Mouse (Mus musculus): ENCODE results near the gene Rfwd3. TPM values are rescaled to one million over a fixed set of nuclear protein-coding genes. Genes with fewer than 3 reads are reported as not detected.
A peak's percentile ranks its signal among the peaks of the same experiment; 100 is the strongest.

Rfwd3 gene
- total and polyA plus RNA-seq, 3 experiments = 53.1 to 64.5 (median 63.6) TPM

DNA sequence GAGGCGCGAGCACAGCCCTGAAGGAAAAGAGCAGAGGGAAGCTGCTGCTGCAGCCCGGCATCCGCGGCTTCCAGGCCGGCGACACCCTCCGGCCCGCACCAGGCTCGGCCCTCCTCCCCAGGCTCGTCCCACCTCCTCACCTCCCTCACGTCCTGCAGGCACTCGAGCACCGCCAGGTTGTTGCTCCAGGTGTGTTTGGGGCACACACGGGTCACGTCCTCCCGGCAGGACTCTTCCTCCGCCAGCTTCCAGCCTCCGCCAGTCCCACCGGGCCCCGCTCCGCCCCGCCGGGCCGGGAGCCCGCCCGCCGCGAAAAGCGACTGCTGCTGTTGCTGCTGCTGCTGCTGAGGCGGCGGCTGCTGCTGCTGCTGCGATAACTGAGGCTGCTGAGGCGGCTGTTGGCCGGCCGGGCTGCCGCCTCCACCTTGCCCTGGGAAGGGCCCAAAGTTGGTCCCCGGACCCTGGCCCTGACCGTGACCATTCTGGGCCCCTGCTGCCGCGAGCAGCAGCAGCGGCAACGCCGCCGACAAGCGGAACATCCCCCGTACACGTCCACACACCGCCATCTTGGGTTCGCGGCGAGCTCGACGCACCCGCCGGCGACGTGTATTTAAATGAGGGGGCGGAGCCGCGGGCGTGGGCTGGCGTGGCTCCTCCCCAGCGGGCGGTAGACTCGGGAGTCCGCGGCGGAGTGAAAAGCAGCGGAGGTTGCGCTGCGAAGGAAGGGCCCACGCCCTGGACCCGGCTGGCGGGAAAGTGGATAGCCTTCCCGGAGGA, 41.2 kb downstream of the Rfwd3 start, which contains the start of gene Glg1:
Gene Glg1 (minus strand): TSS at position 586 of the 777 bp plus-strand sequence.
- Histone ChIP-seq H3K9ac (ENCODE audit: insufficient read depth, low read depth) (peak within 1 kb of the TSS; percentile 88), H3K4me2 (ENCODE audit: insufficient read depth, low read depth, poor library complexity, severe bottlenecking) (peak within 1 kb of the TSS; percentile 86), H3K27me3 (replicated peaks) (no peaks in the 10 kb centered on the region), H3K36me3 (replicated peaks in 1 of 2; ENCODE audit: control insufficient read depth in 1 of 2, insufficient read depth in 1 of 2, low read length in 1 of 2) (peaks cover 0 to 14% of the 10 kb centered on the region in 2 experiments), H3K4me1 (ENCODE audit: control insufficient read depth in 1 of 2, insufficient read depth in 2 of 2) (peaks cover 0 to 16% of the 10 kb centered on the region in 2 experiments; a peak in 2 of 4 replicates), H3K9me3 (replicated peaks; ENCODE audit: low read length) (no peaks in the 10 kb centered on the region), H3K4me3 (replicated peaks in 1 of 3; ENCODE audit: low read depth in 2 of 3, low read length in 2 of 3, poor library complexity in 1 of 3) (peak within 1 kb of the TSS; percentile 86 to 90 (median 87)), H3K79me2 (replicated peaks; ENCODE audit: control insufficient read depth, extremely low read depth, insufficient read depth, poor library complexity, severe bottlenecking) (peaks cover 23% of the 10 kb centered on the region), H3K27ac (ENCODE audit: insufficient read depth, low read depth) (peak within 1 kb of the TSS; percentile 76)
- dilution Hi-C loops (cut with MboI; ENCODE audit: extremely low pct_ligation_motif_present, extremely low pct_unique_long_range_greater_than_20kb, low sequenced_read_pairs) (no loop called here), in situ Hi-C loops (cut with MboI; ENCODE audit: low pct_ligation_motif_present, low pct_unique_long_range_greater_than_20kb, low sequenced_read_pairs) (no loop called here)
- TF ChIP-seq POLR2AphosphoS2 (IDR thresholded peaks at IDR 0.05; ENCODE audit: low read depth, low read length) = peak; percentile 81; the same call in 1 of the 2 replicates
- no peak for TF ChIP-seq CTCF (conservative IDR thresholded peaks at IDR 0.05 in 1 of 2, IDR thresholded peaks at IDR 0.05 in 1 of 2; ENCODE audit: low read depth in 2 of 2, low read length in 2 of 2)
- 0 out of 2 replicates have a peak, but pooled peaks have one; percentile 7 for TF ChIP-seq BHLHE40 (IDR thresholded peaks at IDR 0.05; ENCODE audit: low read depth, low read length)
- TF ChIP-seq KAT2A (IDR thresholded peaks at IDR 0.05; ENCODE audit: insufficient replicate concordance, low read length) = 0 out of 2 replicates have a peak, but pooled peaks have one; percentile 55
- TF ChIP-seq ZNF384 (IDR thresholded peaks at IDR 0.05; ENCODE audit: low read depth, low read length) = 0 out of 2 replicates have a peak, but pooled peaks have one; percentile 9
- no peak for TF ChIP-seq PAX5 (IDR thresholded peaks at IDR 0.05; ENCODE audit: low read length)
- TF ChIP-seq RCOR1 (conservative IDR thresholded peaks at IDR 0.05; ENCODE audit: low read depth, low read length) = no peak; the same call in 1 of the 2 replicates
- no peak for TF ChIP-seq JUND (conservative IDR thresholded peaks at IDR 0.05; ENCODE audit: low read depth, low read length)
- TF ChIP-seq CHD2 (IDR thresholded peaks at IDR 0.05; ENCODE audit: low read length) = peak; percentile 36; the same call in 1 of the 2 replicates
- peak; percentile 92 for TF ChIP-seq TCF12 (IDR thresholded peaks at IDR 0.05; ENCODE audit: low read depth, low read length)
- no peak; the same call in 1 of the 2 replicates for TF ChIP-seq MEF2A (IDR thresholded peaks at IDR 0.05; ENCODE audit: borderline replicate concordance, low read depth, low read length)
- TF ChIP-seq IRF4 (IDR thresholded peaks at IDR 0.05; ENCODE audit: low read depth, low read length) = peak; percentile 46
- TF ChIP-seq USF1 (IDR thresholded peaks at IDR 0.05; ENCODE audit: low read depth, low read length) = no peak
- peak; percentile 58; the same call in 1 of the 2 replicates for TF ChIP-seq MAZ (IDR thresholded peaks at IDR 0.05; ENCODE audit: low read depth, low read length)
- TF ChIP-seq ZMIZ1 (IDR thresholded peaks at IDR 0.05; ENCODE audit: low read depth, low read length) = peak; percentile 96
- TF ChIP-seq MXI1 (IDR thresholded peaks at IDR 0.05; ENCODE audit: low read depth, low read length) = peak; percentile 73
- no peak for TF ChIP-seq E2F4 (IDR thresholded peaks at IDR 0.05; ENCODE audit: insufficient replicate concordance, low read depth, low read length)
- TF ChIP-seq NRF1 (IDR thresholded peaks at IDR 0.05; ENCODE audit: low read depth, low read length) = peak; percentile 49
- TF ChIP-seq MYC (IDR thresholded peaks at IDR 0.05; ENCODE audit: low read depth, low read length) = no peak
- 0 out of 2 replicates have a peak, but pooled peaks have one; percentile 13 for TF ChIP-seq ETS1 (conservative IDR thresholded peaks at IDR 0.05; ENCODE audit: low read depth, low read length)
- peak; percentile 81; the same call in 1 of the 2 replicates for TF ChIP-seq SIN3A (IDR thresholded peaks at IDR 0.05; ENCODE audit: low read length)
- peak; percentile 79; the same call in 1 of the 2 replicates for TF ChIP-seq CHD1 (IDR thresholded peaks at IDR 0.05; ENCODE audit: low read depth, low read length)
- no peak for TF ChIP-seq ZKSCAN1 (IDR thresholded peaks at IDR 0.05; ENCODE audit: borderline replicate concordance, low read depth, low read length)
- no peak for TF ChIP-seq EP300 (IDR thresholded peaks at IDR 0.05; ENCODE audit: low read length)
- TF ChIP-seq JUN (IDR thresholded peaks at IDR 0.05; ENCODE audit: insufficient read depth, low read depth, low read length) = no peak
- peak; percentile 95 for TF ChIP-seq POLR2A (IDR thresholded peaks at IDR 0.05; ENCODE audit: low read depth, low read length)
- TF ChIP-seq GABPA (IDR thresholded peaks at IDR 0.05; ENCODE audit: insufficient replicate concordance, low read depth, low read length) = no peak
- TF ChIP-seq ZC3H11A (IDR thresholded peaks at IDR 0.05; ENCODE audit: low read depth, low read length) = no peak
- TF ChIP-seq SMC3 (IDR thresholded peaks at IDR 0.05; ENCODE audit: low read depth, low read length) = no peak
- peak; percentile 96 for TF ChIP-seq NELFE (IDR thresholded peaks at IDR 0.05; ENCODE audit: low read depth, low read length)
- TF ChIP-seq UBTF (IDR thresholded peaks at IDR 0.05; ENCODE audit: low read depth, low read length) = peak; percentile 96
- TF ChIP-seq RAD21 (IDR thresholded peaks at IDR 0.05; ENCODE audit: low read depth, low read length) = no peak
- TF ChIP-seq MAFK (IDR thresholded peaks at IDR 0.05; ENCODE audit: insufficient replicate concordance, low read length) = no peak
- TF ChIP-seq MAX (IDR thresholded peaks at IDR 0.05; ENCODE audit: low read length) = peak; percentile 13; the same call in 1 of the 2 replicates
- TF ChIP-seq TBP (conservative IDR thresholded peaks at IDR 0.05; ENCODE audit: low read depth, low read length) = peak; percentile 83; the same call in 1 of the 2 replicates
- peak; percentile 59 for TF ChIP-seq HCFC1 (IDR thresholded peaks at IDR 0.05; ENCODE audit: low read depth, low read length)
- no peak for TF ChIP-seq USF2 (conservative IDR thresholded peaks at IDR 0.05; ENCODE audit: low read depth, low read length)
- TF ChIP-seq ELF1 (IDR thresholded peaks at IDR 0.05; ENCODE audit: low read depth, low read length) = no peak; the same call in 1 of the 2 replicates
- peak; percentile 86 for DNase-seq (ENCODE audit: extremely low read depth)
